Mouse (Mus musculus) left cerebral cortex, adult 18-20 months (tissue): ENCODE results near the gene Ap5s1. TPM values are rescaled to one million over a fixed set of nuclear protein-coding genes. Genes with fewer than 3 reads are reported as not detected.

Experiments
- DNase-seq, 2 experiments: peaks; one replicate each; pipeline ENCODE4 v3.0.0; 2021 to 2022; ENCODE audit warnings: low spot score in 2 of 2, mixed read lengths in 1 of 2
- total RNA-seq, 2 experiments: library from RNA; stranded (reverse); gene quantifications; 2 replicates each; pipeline ENCODE4 v1.2.3; 2021

Gene Ap5s1
- total RNA-seq, 2 experiments from 2014 or later: 23.1 to 25.1 TPM

- DNase-seq: peak in 1 of 2 experiments; percentile 47
Measured at GRCm38 (mm10) chr2:131261481-131262212, 54.8 kb downstream of the Ap5s1 start.

GRCm38 (mm10) chr2:131262213-131262672, 55.4 kb downstream of the Ap5s1 start, which contains the start of gene Pank2:
Pank2 (plus strand) TSS chr2:131262495.
- peak; percentile 96 to 98 for DNase-seq

Other genes with a start within 250 kb of the Ap5s1 start
- gene Gfra4, start 164.0 kb upstream of the Ap5s1 start, total RNA-seq: 10 to 100 TPM; 53.4 to 58.4 TPM
- 10 to 100 TPM in 1 of 2 experiments, 1 to 10 TPM in 1; 6.4 to 12.4 TPM for gene Adam33, start 143.3 kb upstream of the Ap5s1 start, total RNA-seq
- gene Siglec1, start 120.3 kb upstream of the Ap5s1 start, total RNA-seq: under 1 TPM; 0.53 to 0.80 TPM
- 10 to 100 TPM in 1 of 2 experiments, 1 to 10 TPM in 1; 8.4 to 10.2 TPM for gene Hspa12b, start 79.8 kb upstream of the Ap5s1 start, total RNA-seq
- gene Gm11037, start 73.6 kb upstream of the Ap5s1 start, total RNA-seq: not detected
- gene 1700037H04Rik, start 47.0 kb upstream of the Ap5s1 start, total RNA-seq: 10 to 100 TPM; 69.3 to 85.6 TPM
- gene Cenpb, start 27.0 kb upstream of the Ap5s1 start, total RNA-seq: 10 to 100 TPM; 64.2 to 64.3 TPM
- 10 to 100 TPM; 15.2 to 21.6 TPM for gene Cdc25b, start 20.1 kb upstream of the Ap5s1 start, total RNA-seq
- gene Spef1, start 19.8 kb upstream of the Ap5s1 start, total RNA-seq: 1 to 10 TPM; 7.6 to 9.2 TPM
- gene Mavs, start 27.0 kb downstream of the Ap5s1 start, total RNA-seq: 1 to 10 TPM; 5.9 to 6.3 TPM
- 10 to 100 TPM; 64.8 to 65.1 TPM for gene Pank2, start 55.4 kb downstream of the Ap5s1 start, total RNA-seq
- 10 to 100 TPM; 40.7 to 41.8 TPM for gene Rnf24, start 145.8 kb downstream of the Ap5s1 start, total RNA-seq